Mouse (Mus musculus) activated CD4-positive, CD25-positive, alpha-beta regulatory T cell, adult 9 weeks (primary cell): ENCODE data around the gene Rnf181. TPM values are rescaled to one million over a fixed set of nuclear protein-coding genes. Genes with fewer than 3 reads are reported as not detected.

Experiments used
- polyA plus RNA-seq: library from polyadenylated mRNA; unstranded; fragments of 100-300 nt; shearing (Covaris generic); gene quantifications from one replicate; pipeline ENCODE4 v1.2.1, GENCODE M21; 2017

The Rnf181 gene
- 148 TPM for polyA plus RNA-seq

GRCm38 (mm10) chr6:72366844-72367443, at the start of gene Rnf181:
Rnf181 (minus strand) TSS chr6:72366956.

GRCm38 (mm10) chr6:72414076-72414756, 47.5 kb upstream of the Rnf181 start, which contains the start of gene Ggcx:
Ggcx (plus strand) TSS chr6:72414308.

GRCm38 (mm10) chr6:72389941-72390771, 23.4 kb upstream of the Rnf181 start, which contains the start of gene Vamp8:
Vamp8 (minus strand) TSS chr6:72390703.

GRCm38 (mm10) chr6:72380131-72380770, 13.5 kb upstream of the Rnf181 start, which contains the start of gene Vamp5:
Vamp5 (minus strand) TSS chr6:72380468.

GRCm38 (mm10) chr6:72355066-72355911, 11.5 kb downstream of the Rnf181 start, which contains the start of gene Tmem150a:
Tmem150a (plus strand) TSS chr6:72355447.

GRCm38 (mm10) chr6:72347166-72347941, 19.4 kb downstream of the Rnf181 start, which contains the start of gene 0610030E20Rik:
0610030E20Rik (plus strand) TSS chr6:72347317.

GRCm38 (mm10) chr6:72345074-72345567, 21.6 kb downstream of the Rnf181 start, which contains the start of gene Usp39:
Usp39 (minus strand) TSS chr6:72345184.

Other genes starting within 250 kb of the Rnf181 start
- gene Atoh8, start 131.4 kb downstream of the Rnf181 start, polyA plus RNA-seq, result not detected
- not detected for gene Sftpb, start 62.3 kb downstream of the Rnf181 start, polyA plus RNA-seq
- 21.7 TPM for gene Usp39, start 21.8 kb downstream of the Rnf181 start, polyA plus RNA-seq
- gene 0610030E20Rik, start 19.6 kb downstream of the Rnf181 start, polyA plus RNA-seq, result 41.5 TPM
- 0.37 TPM for gene Tmem150a, start 11.5 kb downstream of the Rnf181 start, polyA plus RNA-seq
- 61.5 TPM for gene Vamp5, start 13.5 kb upstream of the Rnf181 start, polyA plus RNA-seq
- gene Vamp8, start 23.7 kb upstream of the Rnf181 start, polyA plus RNA-seq, result 299 TPM
- gene Ggcx, start 47.4 kb upstream of the Rnf181 start, polyA plus RNA-seq, result 10.9 TPM
- gene Mat2a, start 72.6 kb upstream of the Rnf181 start, polyA plus RNA-seq, result 388 TPM
- gene Sh2d6, start 154.8 kb upstream of the Rnf181 start, polyA plus RNA-seq, result not detected
- gene Capg, start 177.4 kb upstream of the Rnf181 start, polyA plus RNA-seq, result 690 TPM
- gene Elmod3, start 231.5 kb upstream of the Rnf181 start, polyA plus RNA-seq, result 21.5 TPM
- 4.9 TPM for gene Retsat, start 231.5 kb upstream of the Rnf181 start, polyA plus RNA-seq